Mouse (Mus musculus) forebrain, embryonic 11.5 days (tissue): Measurements from ENCODE around the gene Tcf20. TPM values are rescaled to one million over a fixed set of nuclear protein-coding genes. Genes with fewer than 3 reads are reported as not detected.

Experiments
- ATAC-seq: fragments of 200-750 bp; cut with Nextera tagmentation; replicated peaks from 2 replicates; pipeline ENCODE4 v1.8.0; 2017; ENCODE audit warnings: moderate TSS enrichment; ENCODE audit not compliant: low FRiP score
- DNase-seq: peaks from one replicate; pipeline ENCODE4 v3.0.0-alpha.2; 2017; ENCODE audit warnings: low spot score
- H3K27ac ChIP-seq: fragments of 300-500 bp; sonication (generic); 2 replicates; pipeline ENCODE4 v1.5.1; 2014; ENCODE audit warnings: low read depth, low read length
- H3K27me3 ChIP-seq: fragments of 300-500 bp; sonication (generic); 2 replicates; pipeline ENCODE4 v1.6.1; 2014; ENCODE audit warnings: mild to moderate bottlenecking, low read length, mixed read lengths; ENCODE audit not compliant: control insufficient read depth, insufficient read depth
- H3K36me3 ChIP-seq: fragments of 300-500 bp; sonication (generic); 2 replicates; pipeline ENCODE4 v1.6.1; 2014; ENCODE audit warnings: mild to moderate bottlenecking, low read length, moderate library complexity, mixed read lengths; ENCODE audit not compliant: control insufficient read depth, insufficient read depth
- H3K4me1 ChIP-seq: fragments of 300-500 bp; sonication (generic); replicated peaks from 2 replicates; pipeline ENCODE4 v1.6.1; 2014; ENCODE audit warnings: low read length, mixed read lengths; ENCODE audit not compliant: control insufficient read depth, insufficient read depth
- H3K4me2 ChIP-seq: fragments of 300-500 bp; sonication (generic); 2 replicates; pipeline ENCODE4 v1.6.1; 2014; ENCODE audit warnings: low read depth, mild to moderate bottlenecking, low read length, moderate library complexity, mixed read lengths; ENCODE audit not compliant: severe bottlenecking
- H3K4me3 ChIP-seq: fragments of 300-500 bp; sonication (generic); 2 replicates; pipeline ENCODE4 v1.5.1; 2014; ENCODE audit warnings: low read depth, low read length
- H3K9ac ChIP-seq: fragments of 300-500 bp; sonication (generic); 2 replicates; pipeline ENCODE4 v1.6.1; 2014; ENCODE audit warnings: low read length
- H3K9me3 ChIP-seq: fragments of 300-500 bp; sonication (generic); 2 replicates; pipeline ENCODE4 v1.6.1; 2016; ENCODE audit warnings: low read length, mixed read lengths; ENCODE audit not compliant: control insufficient read depth
- WGBS: fragments of 180-500 bp; shearing (Covaris S2); extraction: QIAGEN DNeasy Blood & Tissue Kit; methylation state at CpG from one replicate; pipeline ENCODE4 v1.1.7; 2014; 5-methylcytosine and 5-hydroxymethylcytosine counted together
- polyA plus RNA-seq: library from polyadenylated mRNA; unstranded; fragments of >200 nt; fragmentation: Nextera tagmentation; extraction: Ambion mirVana; gene quantifications from 2 replicates; pipeline ENCODE4 v1.2.1, GENCODE M21; 2014

The Tcf20 gene
- 12.1 and 12.6 TPM in 2 replicates for polyA plus RNA-seq

DNA sequence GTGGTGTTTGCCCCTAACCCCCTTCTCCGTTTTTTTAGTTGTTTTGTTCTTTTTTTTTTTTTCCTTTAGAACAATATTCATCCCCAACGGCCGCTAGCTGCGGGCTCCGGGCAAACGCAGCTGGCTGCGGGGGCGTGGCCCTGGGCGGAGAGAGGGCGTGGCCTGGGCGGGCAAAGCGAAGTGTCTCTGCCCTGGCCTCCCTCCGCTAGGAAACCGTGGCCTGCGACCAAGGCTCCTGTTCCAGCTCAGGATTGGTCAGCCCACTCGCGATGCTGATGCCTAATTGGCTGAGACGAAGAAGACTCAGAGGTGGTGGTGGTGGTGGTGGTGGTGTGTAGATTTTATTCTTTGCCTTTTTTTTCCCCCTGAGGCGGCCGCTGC, at the start of gene Tcf20:
TSS of gene Tcf20 (minus strand) at position 141 of the 381 bp plus-strand sequence.
- WGBS = 0% methylated on average over 20 of the region's 20 CpGs
- H3K4me2 ChIP-seq = peak within 1 kb of the TSS; percentile 88
- H3K4me1 ChIP-seq = peaks cover 44% of the 10 kb centered on the region
- ATAC-seq (peak; percentile 84), DNase-seq (peak; percentile 96)
- H3K27ac ChIP-seq = 0 out of 2 replicates have a peak within 1 kb of the TSS, but pooled peaks have one; percentile 53
- peak within 1 kb of the TSS; percentile 55 for H3K9ac ChIP-seq
- H3K4me3 ChIP-seq = peak within 1 kb of the TSS; percentile 43
- no peaks in the 10 kb centered on the region for H3K36me3 ChIP-seq
- H3K27me3 ChIP-seq = peaks cover 21% of the 10 kb centered on the region
- H3K9me3 ChIP-seq = no peaks in the 10 kb centered on the region

DNA sequence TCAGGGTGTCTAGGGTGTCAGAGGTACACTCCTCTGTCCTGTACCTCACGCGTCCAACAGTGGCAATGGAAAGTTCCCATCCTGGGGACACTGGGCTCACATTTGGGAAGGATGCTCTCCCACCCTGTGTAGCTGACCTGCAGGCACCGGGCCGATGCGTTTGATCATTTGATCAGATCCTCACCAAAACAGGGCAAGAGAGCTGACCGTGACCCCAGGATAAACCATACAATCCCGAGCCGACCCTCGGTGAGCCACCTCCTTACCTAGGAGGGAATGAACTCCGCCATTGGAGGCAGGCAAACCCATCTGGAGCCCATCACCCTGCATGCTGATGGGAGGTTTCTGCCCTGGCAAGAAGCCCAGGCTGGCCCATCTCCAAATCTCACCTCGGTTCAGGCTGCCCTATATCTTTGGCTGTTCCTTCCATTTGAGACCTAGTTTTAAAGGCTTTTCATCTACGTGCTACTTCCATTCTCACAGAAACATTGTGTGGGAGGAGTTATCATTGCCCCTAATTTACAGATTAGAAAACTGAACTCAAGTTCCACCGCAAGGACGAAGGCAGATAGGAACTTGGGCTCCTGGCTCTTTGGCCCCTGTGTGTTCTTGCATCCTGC, 49.3 kb upstream of the Tcf20 start:
- Histone ChIP-seq H3K9me3 (no peaks in the 10 kb centered on the region), H3K36me3 (no peaks in the 10 kb centered on the region), H3K27me3 (peaks cover 11% of the 10 kb centered on the region), H3K4me1 (peaks cover 12% of the 10 kb centered on the region; the same call in 1 of the 2 replicates), H3K27ac (no peak overlapping the region), H3K4me3 (no peak overlapping the region), H3K9ac (no peak overlapping the region), H3K4me2 (no peak overlapping the region)
- WGBS = 90% methylated on average over 14 of the region's 14 CpGs
- no peak for DNase-seq
- ATAC-seq = no peak

- Histone ChIP-seq H3K4me2 (no peak overlapping the region), H3K9ac (no peak overlapping the region), H3K27me3 (peaks cover 11% of the 10 kb centered on the region), H3K4me3 (no peak overlapping the region), H3K4me1 (peaks cover 12% of the 10 kb centered on the region; the same call in 1 of the 2 replicates), H3K36me3 (no peaks in the 10 kb centered on the region), H3K9me3 (no peaks in the 10 kb centered on the region), H3K27ac (no peak overlapping the region)
- 60% methylated on average over 7 of the region's 7 CpGs for WGBS
- DNase-seq (no peak), ATAC-seq (no peak)
Measured at GRCm38 (mm10) chr15:83036089-83036488, 48.4 kb upstream of the Tcf20 start.

- Histone ChIP-seq H3K4me3 (no peak overlapping the region), H3K4me1 (peaks cover 24% of the 10 kb centered on the region), H3K9ac (0 out of 2 replicates have a peak overlapping the region, but pooled peaks have one; percentile 5), H3K27me3 (peaks cover 11% of the 10 kb centered on the region), H3K36me3 (no peaks in the 10 kb centered on the region), H3K27ac (no peak overlapping the region), H3K9me3 (no peaks in the 10 kb centered on the region), H3K4me2 (peak overlapping the region; percentile 16; the same call in 1 of the 2 replicates)
- 6% methylated on average over 17 of the region's 17 CpGs for WGBS
- ATAC-seq (peak; percentile 31; the same call in 1 of the 2 replicates), DNase-seq (peak; percentile 69)
Measured at GRCm38 (mm10) chr15:83034275-83034977, 46.8 kb upstream of the Tcf20 start.

DNA sequence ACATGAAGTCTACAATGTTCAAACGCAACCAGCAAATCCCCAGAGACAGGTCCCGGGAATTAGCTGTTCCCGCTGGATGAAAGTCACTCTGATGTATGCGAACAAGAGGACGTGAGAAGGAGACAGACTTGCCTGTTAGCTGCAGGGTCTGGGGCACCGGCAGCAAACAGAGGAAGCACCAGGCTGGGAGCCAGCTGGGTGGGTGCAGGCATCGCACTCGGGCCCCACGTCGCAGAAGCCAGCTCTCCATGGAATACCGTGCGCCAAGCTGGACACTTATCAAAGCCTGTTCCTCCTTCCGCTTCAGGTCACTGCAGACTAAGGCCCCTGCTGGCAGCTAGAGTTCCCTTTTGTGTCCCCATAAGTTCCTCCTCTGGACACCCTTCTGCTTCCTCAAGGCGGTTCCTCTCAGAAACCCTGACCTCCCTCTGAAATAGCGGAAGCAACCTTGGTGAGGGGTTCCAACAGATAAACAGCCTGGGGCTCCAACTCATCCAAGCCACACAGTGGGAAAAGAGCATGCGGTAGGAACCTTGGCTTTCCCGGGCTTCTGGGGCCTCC, 45.4 kb upstream of the Tcf20 start, which contains the start of gene Nfam1:
TSS of gene Nfam1 (minus strand) at position 326 of the 561 bp plus-strand sequence.
- Histone ChIP-seq H3K36me3 (no peaks in the 10 kb centered on the region), H3K27me3 (peaks cover 11% of the 10 kb centered on the region)
- no peak for ATAC-seq

DNA sequence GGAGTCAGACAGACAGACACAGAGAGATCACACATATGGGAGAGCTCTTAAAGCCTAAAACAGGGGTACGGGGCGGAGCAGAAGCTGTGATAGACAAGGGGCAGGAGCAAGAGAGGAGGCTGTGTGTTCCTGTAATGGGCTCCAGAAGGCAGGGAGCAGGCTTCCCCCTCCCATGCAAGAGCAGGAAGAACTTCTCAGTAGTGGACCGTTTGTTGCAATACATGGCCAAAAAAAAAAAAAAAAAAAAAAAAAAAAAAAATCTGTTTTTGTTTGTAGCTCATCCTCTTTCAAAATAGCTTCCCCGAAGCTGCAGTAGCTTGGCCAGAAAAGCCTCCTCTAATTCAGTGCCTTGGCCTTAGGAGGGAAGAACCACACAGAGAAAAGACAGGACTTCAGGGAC, 43.2 kb upstream of the Tcf20 start:
- Histone ChIP-seq H3K9ac (no peak overlapping the region), H3K27me3 (peaks cover 11% of the 10 kb centered on the region), H3K36me3 (no peaks in the 10 kb centered on the region), H3K9me3 (no peaks in the 10 kb centered on the region), H3K4me3 (no peak overlapping the region), H3K27ac (no peak overlapping the region), H3K4me2 (no peak overlapping the region), H3K4me1 (peaks cover 24% of the 10 kb centered on the region)
- DNase-seq = no peak
- no peak for ATAC-seq
- WGBS = 65% methylated on average over 4 of the region's 4 CpGs

More for the DNA sequence above, 45.4 kb upstream of the Tcf20 start, which contains the start of gene Nfam1:
- 31% methylated on average over 17 of the region's 17 CpGs for WGBS
- DNase-seq = peak; percentile 53
- Histone ChIP-seq H3K4me3 (no peak within 1 kb of the TSS), H3K9me3 (no peaks in the 10 kb centered on the region), H3K4me2 (no peak within 1 kb of the TSS), H3K9ac (no peak within 1 kb of the TSS), H3K4me1 (peaks cover 24% of the 10 kb centered on the region), H3K27ac (no peak within 1 kb of the TSS)

DNA sequence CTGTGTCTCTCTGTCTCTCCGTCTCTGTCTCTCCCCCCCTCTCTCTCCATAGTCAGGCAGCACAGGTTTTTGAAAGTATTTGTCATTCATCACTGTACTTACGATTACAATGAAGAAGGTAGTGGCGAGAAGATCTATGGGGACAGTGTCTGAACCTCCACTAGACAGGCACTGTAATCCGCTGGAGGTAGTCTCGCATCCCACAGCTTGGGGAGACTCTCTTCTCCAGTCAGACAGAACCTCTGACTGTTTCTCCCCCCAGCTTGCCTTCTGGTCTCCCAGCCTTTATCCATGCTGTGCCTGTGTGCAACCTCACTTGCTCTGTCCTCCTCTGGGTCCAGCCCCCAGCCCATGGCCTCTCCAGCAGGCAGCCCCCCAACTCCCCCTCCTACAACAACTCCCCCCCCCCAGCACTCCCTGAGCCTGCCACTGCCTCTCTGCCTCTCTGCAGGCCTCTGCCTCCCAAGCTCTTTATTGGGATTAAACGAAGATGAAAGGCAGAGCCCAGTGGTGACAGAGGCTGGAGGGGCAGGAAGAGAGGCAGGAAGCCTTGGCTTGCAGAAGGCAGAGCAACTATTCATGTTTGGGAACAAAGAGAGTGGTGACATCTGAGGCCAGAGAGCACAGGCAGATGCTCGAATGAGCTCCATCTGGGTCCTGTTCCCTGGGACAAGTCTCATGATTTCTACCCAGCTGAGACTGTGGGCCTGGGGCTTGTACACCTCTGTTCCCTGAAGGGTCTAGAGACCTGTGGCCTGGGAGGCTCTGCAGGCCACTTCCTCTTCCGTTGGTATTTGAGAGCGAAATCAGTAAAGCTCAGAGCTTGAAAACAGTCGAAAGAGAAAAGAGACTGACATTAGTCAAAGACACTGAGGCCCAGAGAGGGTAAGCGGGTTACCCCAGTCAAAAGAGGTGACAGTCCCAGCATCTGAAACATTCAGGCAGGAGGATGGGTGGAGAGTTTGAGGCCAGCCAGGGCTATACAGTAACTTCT, 42.4 kb upstream of the Tcf20 start:
- H3K9ac ChIP-seq = peak overlapping the region; percentile 36
- no peaks in the 10 kb centered on the region for H3K9me3 ChIP-seq
- no peaks in the 10 kb centered on the region for H3K36me3 ChIP-seq
- H3K4me3 ChIP-seq = no peak overlapping the region
- peaks cover 29% of the 10 kb centered on the region for H3K4me1 ChIP-seq
- WGBS = 27% methylated on average over 11 of the region's 11 CpGs
- ATAC-seq (no peak; the same call in 1 of the 2 replicates), DNase-seq (no peak)
- H3K27me3 ChIP-seq = peaks cover 11% of the 10 kb centered on the region
- peak overlapping the region; percentile 64; the same call in 1 of the 2 replicates for H3K27ac ChIP-seq
- no peak overlapping the region for H3K4me2 ChIP-seq

GRCm38 (mm10) chr15:83026129-83026528, 38.5 kb upstream of the Tcf20 start:
- Histone ChIP-seq H3K4me2 (no peak overlapping the region), H3K9me3 (no peaks in the 10 kb centered on the region), H3K4me3 (no peak overlapping the region), H3K27me3 (no peaks in the 10 kb centered on the region; the same call in 1 of the 2 replicates), H3K4me1 (peaks cover 25% of the 10 kb centered on the region), H3K36me3 (no peaks in the 10 kb centered on the region), H3K9ac (no peak overlapping the region), H3K27ac (no peak overlapping the region)
- DNase-seq = no peak
- no peak for ATAC-seq
- 62% methylated on average over 8 of the region's 8 CpGs for WGBS
